27 mouse cellular contexts compared by ENCODE assay signal in the genomic region with DNA sequence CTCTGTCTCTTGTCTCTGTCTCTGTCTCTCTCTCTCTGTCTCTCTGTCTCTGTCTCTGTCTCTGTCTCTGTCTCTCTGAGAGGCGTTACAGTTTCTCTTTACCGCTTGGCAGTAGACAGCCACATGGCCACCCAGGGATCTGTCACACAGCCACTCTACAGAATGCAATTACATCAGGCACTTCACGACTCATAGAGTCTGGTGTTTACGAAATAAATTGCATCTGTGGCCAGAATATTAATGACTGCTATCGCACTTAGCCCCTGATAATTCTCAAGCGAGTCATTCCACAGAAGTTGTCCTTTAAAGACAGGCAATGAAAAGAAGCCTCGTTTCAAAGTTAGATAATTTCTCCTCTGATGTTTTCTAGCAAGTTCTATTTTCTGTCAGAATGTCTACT.
DNase-seq lines count a peak whose midpoint lies in the region; ATAC-seq and TF ChIP-seq lines count a peak whose summit lies in the region.
"Had no signal": no experiment of that assay in that cellular context is flagged by ENCODE, and none has a peak within 500 bp of the region (broad histone marks: within the 10 kb centered on the region; RNA-seq: fewer than 3 reads in every experiment).

No protein-coding gene starts in this region.

- H3K4me3 ChIP-seq in forebrain, postnatal 0 days (ENCODE audit: low read depth, low read length), result no peak overlapping the region
- no peak overlapping the region for H3K4me3 ChIP-seq in forebrain, embryonic 11.5 days (ENCODE audit: low read depth, low read length)
- no peak overlapping the region for H3K4me3 ChIP-seq in midbrain, embryonic 14.5 days (replicated peaks; ENCODE audit: low read depth, low read length)
- no peak overlapping the region for H3K4me3 ChIP-seq in midbrain, embryonic 13.5 days (replicated peaks)
- H3K4me3 ChIP-seq: heart, embryonic 12.5 days; hindbrain, embryonic 12.5 days; intestine, embryonic 15.5 days; limb, embryonic 10.5 days; liver, embryonic 15.5 days; lung, embryonic 15.5 days had no signal

- no peak for TF ChIP-seq CTCF in forebrain, postnatal 0 days (IDR thresholded peaks at IDR 0.05; ENCODE audit: low read depth)

- H3K36me3 ChIP-seq in forebrain, postnatal 0 days (ENCODE audit: insufficient read depth), result no peaks in the 10 kb centered on the region
- H3K36me3 ChIP-seq in forebrain, embryonic 11.5 days (ENCODE audit: control insufficient read depth, insufficient read depth, low read length), result no peaks in the 10 kb centered on the region
- H3K36me3 ChIP-seq in midbrain, embryonic 14.5 days (ENCODE audit: control insufficient read depth, insufficient read depth, low read length), result no peaks in the 10 kb centered on the region
- H3K36me3 ChIP-seq in midbrain, embryonic 13.5 days, result no peaks in the 10 kb centered on the region
- H3K36me3 ChIP-seq: G1E; heart, embryonic 12.5 days; hindbrain, embryonic 12.5 days; intestine, embryonic 15.5 days; limb, embryonic 10.5 days; liver, embryonic 15.5 days; lung, embryonic 15.5 days had no signal

- H3K9me3 ChIP-seq in forebrain, postnatal 0 days (ENCODE audit: low read length), result no peaks in the 10 kb centered on the region
- no peaks in the 10 kb centered on the region for H3K9me3 ChIP-seq in forebrain, embryonic 11.5 days (ENCODE audit: control insufficient read depth, low read length)
- H3K9me3 ChIP-seq in midbrain, embryonic 14.5 days (ENCODE audit: control insufficient read depth, low read length), result no peaks in the 10 kb centered on the region
- no peaks in the 10 kb centered on the region for H3K9me3 ChIP-seq in midbrain, embryonic 13.5 days
- H3K9me3 ChIP-seq: heart, embryonic 12.5 days; hindbrain, embryonic 12.5 days; intestine, embryonic 15.5 days; limb, embryonic 10.5 days; liver, embryonic 15.5 days; lung, embryonic 15.5 days had no signal

- H3K4me2 ChIP-seq in forebrain, postnatal 0 days (ENCODE audit: low read depth), result no peak overlapping the region
- no peak overlapping the region for H3K4me2 ChIP-seq in forebrain, embryonic 11.5 days (ENCODE audit: low read depth, low read length, severe bottlenecking)
- no peak overlapping the region for H3K4me2 ChIP-seq in midbrain, embryonic 14.5 days (ENCODE audit: low read length)
- H3K4me2 ChIP-seq in midbrain, embryonic 13.5 days (replicated peaks), result no peak overlapping the region
- H3K4me2 ChIP-seq: heart, embryonic 12.5 days; hindbrain, embryonic 12.5 days; intestine, embryonic 15.5 days; liver, embryonic 15.5 days; lung, embryonic 15.5 days had no signal

- no peaks in the 10 kb centered on the region for H3K27me3 ChIP-seq in forebrain, postnatal 0 days (ENCODE audit: insufficient read depth, low read length)
- no peaks in the 10 kb centered on the region for H3K27me3 ChIP-seq in forebrain, embryonic 11.5 days (ENCODE audit: control insufficient read depth, insufficient read depth, low read length)
- no peaks in the 10 kb centered on the region for H3K27me3 ChIP-seq in midbrain, embryonic 14.5 days (ENCODE audit: control insufficient read depth, insufficient read depth, low read length)
- H3K27me3 ChIP-seq in midbrain, embryonic 13.5 days, result no peaks in the 10 kb centered on the region
- H3K27me3 ChIP-seq: CH12.LX; heart, embryonic 12.5 days; hindbrain, embryonic 12.5 days; intestine, embryonic 15.5 days; liver, embryonic 15.5 days; lung, embryonic 15.5 days had no signal

- ATAC-seq in forebrain, postnatal 0 days, result peak; percentile 60
- ATAC-seq in forebrain, embryonic 11.5 days (replicated peaks; ENCODE audit: low FRiP score), result no peak
- no peak for ATAC-seq in midbrain, embryonic 14.5 days (ENCODE audit: low FRiP score, low TSS enrichment)
- ATAC-seq in midbrain, embryonic 13.5 days, result no peak
- ATAC-seq: intestine, embryonic 15.5 days had no signal

- WGBS in forebrain, postnatal 0 days, result 20% methylated on average over 7 of the region's 7 CpGs
- 74% methylated on average over 7 of the region's 7 CpGs for WGBS in forebrain, embryonic 11.5 days
- 71% methylated on average over 7 of the region's 7 CpGs for WGBS in midbrain, embryonic 14.5 days
- 70% methylated on average over 7 of the region's 7 CpGs for WGBS in midbrain, embryonic 13.5 days

- no peak for DNase-seq in forebrain, postnatal 0 days
- DNase-seq in forebrain, embryonic 11.5 days (ENCODE audit: low spot score), result no peak
- DNase-seq in midbrain, embryonic 14.5 days, result peak; percentile 50
- peak; percentile 39 for DNase-seq in adipocyte (ENCODE audit: low spot score)
- DNase-seq in adrenal gland, adult 2 months, result no peak
- no peak for DNase-seq in kidney, postnatal 4 days
- DNase-seq: adrenal gland, postnatal 25 days; B cell, adult 2 months; cerebellum, adult 9-10 months; gastrocnemius, postnatal 10 days; heart, postnatal 10 days; kidney, adult 8-10 months; kidney, postnatal 10 days; liver; lung, postnatal 4 days; retina, postnatal 1 day; right cerebral cortex, postnatal 25 days; spleen, adult 18-20 months had no signal

- no peak overlapping the region for H3K27ac ChIP-seq in forebrain, postnatal 0 days (ENCODE audit: low read depth, low read length)
- no peak overlapping the region for H3K27ac ChIP-seq in forebrain, embryonic 11.5 days (ENCODE audit: low read depth, low read length)
- H3K27ac ChIP-seq in midbrain, embryonic 14.5 days (replicated peaks; ENCODE audit: low read depth, low read length), result no peak overlapping the region
- H3K27ac ChIP-seq in midbrain, embryonic 13.5 days, result no peak overlapping the region
- H3K27ac ChIP-seq: hindbrain, embryonic 12.5 days; intestine, embryonic 15.5 days; limb, embryonic 10.5 days; liver, embryonic 15.5 days; lung, embryonic 15.5 days had no signal

- no peak overlapping the region for H3K9ac ChIP-seq in forebrain, postnatal 0 days
- H3K9ac ChIP-seq in forebrain, embryonic 11.5 days (ENCODE audit: low read length), result no peak overlapping the region
- H3K9ac ChIP-seq in midbrain, embryonic 14.5 days (replicated peaks; ENCODE audit: low read length), result no peak overlapping the region
- no peak overlapping the region for H3K9ac ChIP-seq in midbrain, embryonic 13.5 days (replicated peaks)
- H3K9ac ChIP-seq: heart, embryonic 12.5 days; hindbrain, embryonic 12.5 days; intestine, embryonic 15.5 days; liver, embryonic 15.5 days; lung, embryonic 15.5 days had no signal

- H3K4me1 ChIP-seq in forebrain, postnatal 0 days (ENCODE audit: insufficient read depth), result no peaks in the 10 kb centered on the region
- H3K4me1 ChIP-seq in forebrain, embryonic 11.5 days (replicated peaks; ENCODE audit: control insufficient read depth, insufficient read depth, low read length), result no peaks in the 10 kb centered on the region
- H3K4me1 ChIP-seq in midbrain, embryonic 14.5 days (ENCODE audit: control insufficient read depth, insufficient read depth, low read length), result 0 out of 2 replicates have a peak, but pooled peaks cover 6% of the 10 kb centered on the region
- H3K4me1 ChIP-seq in midbrain, embryonic 13.5 days (replicated peaks), result peaks cover 6% of the 10 kb centered on the region; the same call in 1 of the 2 replicates
- H3K4me1 ChIP-seq: heart, embryonic 12.5 days; intestine, embryonic 15.5 days; limb, embryonic 10.5 days; liver, embryonic 15.5 days; lung, embryonic 15.5 days had no signal

Comparison
In these comparisons a context has a peak if more than half of its experiments do, and no peak if none do; other contexts are left out.
1. DNase-seq: peak in midbrain, embryonic 14.5 days (single experiment) and adipocyte (single experiment); none in forebrain, postnatal 0 days (single experiment), forebrain, embryonic 11.5 days (single experiment), adrenal gland, adult 2 months (single experiment) and kidney, postnatal 4 days (0 of 2).